Mouse (Mus musculus): ENCODE data around the gene Mrpl52.

DNA sequence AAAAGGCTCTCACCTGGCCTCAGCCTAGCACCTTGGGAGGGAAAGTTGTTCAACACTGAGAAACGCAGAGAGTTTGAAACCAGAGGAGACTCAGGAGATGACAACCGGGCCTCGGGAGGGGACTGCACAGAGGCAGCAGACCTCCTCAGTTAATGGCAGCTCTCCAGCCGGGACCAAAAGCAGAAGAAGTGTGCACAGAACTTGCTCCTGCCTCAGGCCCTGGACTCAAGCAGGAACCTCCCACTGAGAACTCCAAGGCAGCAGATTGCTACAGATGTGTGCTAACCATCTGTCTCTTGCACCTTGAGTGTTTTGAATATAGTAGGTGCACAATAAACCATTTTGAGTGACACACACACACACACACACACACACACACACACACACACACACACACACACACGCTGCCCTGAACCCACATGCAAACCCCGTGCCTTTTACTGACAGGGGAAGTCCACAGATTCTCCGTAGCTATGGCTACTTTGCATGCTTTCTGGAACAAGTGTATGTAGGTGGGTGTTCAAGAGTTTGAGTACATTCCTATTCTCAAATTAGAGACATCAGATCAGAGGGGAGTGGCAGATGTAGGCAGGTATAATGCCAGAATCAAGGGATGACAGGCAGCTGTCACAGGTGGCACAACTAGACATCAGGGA lies 28.7 kb upstream of the Mrpl52 start:
- TF ChIP-seq CTCF (IDR thresholded peaks at IDR 0.05; ENCODE audit: control insufficient read depth, insufficient read depth, insufficient read length), result no peak
- no peak for TF ChIP-seq MYOD1 (IDR thresholded peaks at IDR 0.05; ENCODE audit: control insufficient read depth, insufficient read length, low read depth)
- no peak for TF ChIP-seq USF1 (IDR thresholded peaks at IDR 0.05; ENCODE audit: low read depth)
- no peak for TF ChIP-seq CEBPB (IDR thresholded peaks at IDR 0.05; ENCODE audit: low read depth)
- no peak for TF ChIP-seq MAX (IDR thresholded peaks at IDR 0.05)
